Comparison of ENCODE assay signal across 8 mouse cellular contexts in genomic region chr3:66986287-66986560, GRCm38 (mm10). TPM values are rescaled to one million over a fixed set of nuclear protein-coding genes. Genes with fewer than 3 reads are reported as not detected.
DNase-seq lines count a peak whose midpoint lies in the region; ATAC-seq and TF ChIP-seq lines count a peak whose summit lies in the region.

No protein-coding gene starts in this region.

- H3K36me3 ChIP-seq in erythroblast, embryonic 14.5 days (ENCODE audit: control insufficient read depth) = no peaks in the 10 kb centered on the region
- H3K36me3 ChIP-seq in spleen, adult 2 months (ENCODE audit: control insufficient read depth, insufficient read depth, low read length) = no peaks in the 10 kb centered on the region
- H3K36me3 ChIP-seq in liver, embryonic 12.5 days = no peaks in the 10 kb centered on the region
- H3K36me3 ChIP-seq in stomach, postnatal 0 days (ENCODE audit: control insufficient read depth, insufficient read depth, low read length) = no peaks in the 10 kb centered on the region

- no peak for TF ChIP-seq CTCF in spleen, adult 2 months (IDR thresholded peaks at IDR 0.05; ENCODE audit: extremely low read depth, insufficient read depth, insufficient read length, insufficient replicate concordance)
- TF ChIP-seq CTCF in stomach, postnatal 0 days (IDR thresholded peaks at IDR 0.05; ENCODE audit: low read depth) = no peak

- DNase-seq in spleen, adult 2 months (ENCODE audit: low read depth in 1 of 2, low spot score in 2 of 2) = no peak
- DNase-seq in spleen, postnatal 36 days (ENCODE audit: low spot score in 2 of 2) = no peak
- DNase-seq in stomach, postnatal 0 days (ENCODE audit: low spot score) = no peak
- no peak for DNase-seq in left cerebral cortex, adult 9 months (ENCODE audit: low spot score in 2 of 2)
- no peak for DNase-seq in thymus, postnatal 36 days

- peak overlapping the region; percentile 83 for H3K9ac ChIP-seq in liver, embryonic 12.5 days
- H3K9ac ChIP-seq in stomach, postnatal 0 days (ENCODE audit: low read length) = peak overlapping the region; percentile 92

- peaks cover 49% of the 10 kb centered on the region for H3K27me3 ChIP-seq in erythroblast, embryonic 14.5 days (ENCODE audit: control insufficient read depth)
- H3K27me3 ChIP-seq in spleen, adult 2 months (ENCODE audit: control insufficient read depth, insufficient read depth, low read length) = peaks cover 16% of the 10 kb centered on the region
- H3K27me3 ChIP-seq in liver, embryonic 12.5 days (replicated peaks) = peaks cover 27% of the 10 kb centered on the region
- peaks cover 3% of the 10 kb centered on the region; the same call in 1 of the 2 replicates for H3K27me3 ChIP-seq in stomach, postnatal 0 days (ENCODE audit: control insufficient read depth, insufficient read depth, low read length)

- no peak for TF ChIP-seq EP300 in stomach, postnatal 0 days (optimal IDR thresholded peaks at IDR 0.05)

- peak overlapping the region; percentile 85 for H3K4me2 ChIP-seq in liver, embryonic 12.5 days
- H3K4me2 ChIP-seq in stomach, postnatal 0 days (replicated peaks; ENCODE audit: low read depth) = peak overlapping the region; percentile 86

- peak overlapping the region; percentile 82 for H3K4me3 ChIP-seq in erythroblast, embryonic 14.5 days (replicated peaks)
- peak overlapping the region; percentile 74 for H3K4me3 ChIP-seq in spleen, adult 2 months (ENCODE audit: extremely low read depth, insufficient read depth, insufficient read length)
- peak overlapping the region; percentile 88 for H3K4me3 ChIP-seq in liver, embryonic 12.5 days
- H3K4me3 ChIP-seq in stomach, postnatal 0 days (ENCODE audit: low read depth, low read length) = peak overlapping the region; percentile 93

- peaks cover 18% of the 10 kb centered on the region for H3K4me1 ChIP-seq in erythroblast, embryonic 14.5 days (ENCODE audit: control insufficient read depth)
- H3K4me1 ChIP-seq in spleen, adult 2 months (ENCODE audit: control insufficient read depth, insufficient read depth, insufficient read length) = peaks cover 2% of the 10 kb centered on the region; the same call in 1 of the 2 replicates
- H3K4me1 ChIP-seq in liver, embryonic 12.5 days = peaks cover 26% of the 10 kb centered on the region
- no peaks in the 10 kb centered on the region; the same call in 1 of the 2 replicates for H3K4me1 ChIP-seq in stomach, postnatal 0 days (replicated peaks; ENCODE audit: control insufficient read depth, insufficient read depth)

- no peak overlapping the region for H3K27ac ChIP-seq in spleen, adult 2 months (ENCODE audit: insufficient read depth, low read length)
- no peak overlapping the region for H3K27ac ChIP-seq in liver, embryonic 12.5 days
- no peak overlapping the region for H3K27ac ChIP-seq in stomach, postnatal 0 days (replicated peaks)

- WGBS in spleen, adult 2 months = 11% methylated on average over 1 of the region's 1 CpGs
- WGBS in liver, embryonic 12.5 days (ENCODE audit: insufficient replicate concordance) = 3% methylated on average over 1 of the region's 1 CpGs
- 5% methylated on average over 1 of the region's 1 CpGs for WGBS in stomach, postnatal 0 days

- no peak for ATAC-seq in erythroblast, adult 5-6 weeks (replicated peaks; ENCODE audit: low FRiP score, poor library complexity, severe bottlenecking)
- no peak for ATAC-seq in liver, embryonic 12.5 days
- no peak for ATAC-seq in stomach, postnatal 0 days (ENCODE audit: low FRiP score, low TSS enrichment)

- peaks cover 6% of the 10 kb centered on the region; the same call in 1 of the 2 replicates for H3K9me3 ChIP-seq in erythroblast, embryonic 14.5 days (ENCODE audit: control insufficient read depth, low read length)
- no peaks in the 10 kb centered on the region for H3K9me3 ChIP-seq in liver, embryonic 12.5 days (replicated peaks)
- H3K9me3 ChIP-seq in stomach, postnatal 0 days (ENCODE audit: control insufficient read depth, low read length) = no peaks in the 10 kb centered on the region

- no peak for TF ChIP-seq POLR2A in spleen, adult 2 months (IDR thresholded peaks at IDR 0.05; ENCODE audit: low read depth, low read length)

RNA-seq across cellular contexts. Expression of gene Shox2, which starts 4.7 kb away (rescaled TPM):
- polyA plus RNA-seq in erythroblast, embryonic 14.5 days (2012) = 0.05 TPM in 1 of 2 replicates, not detected in the other
- not detected in 2 replicates for total RNA-seq in erythroblast, adult 5-6 weeks (2015; ENCODE audit: low replicate concordance)
- not detected in 2 replicates for total RNA-seq in erythroblast, adult 5-6 weeks (2017; ENCODE audit: low replicate concordance)
- not detected in 2 replicates for polyA plus RNA-seq in spleen, adult 2 months (2012; rRNA removed)
- 0.17 and 0.24 TPM in 2 replicates for polyA plus RNA-seq in liver, embryonic 12.5 days (2016; fragmentation: Nextera tagmentation; extraction: Ambion mirVana)
- polyA plus RNA-seq in stomach, postnatal 0 days (2015; fragmentation: Nextera tagmentation; extraction: Ambion mirVana) = 0.05 and 0.18 TPM in 2 replicates

RNA-seq across cellular contexts. Expression of gene Rsrc1, which starts 5.0 kb away (rescaled TPM):
- polyA plus RNA-seq in erythroblast, embryonic 14.5 days (2012) = 0.32 and 0.43 TPM in 2 replicates
- 5.0 and 6.7 TPM in 2 replicates for total RNA-seq in erythroblast, adult 5-6 weeks (2015; ENCODE audit: low replicate concordance)
- 4.2 and 6.8 TPM in 2 replicates for total RNA-seq in erythroblast, adult 5-6 weeks (2017; ENCODE audit: low replicate concordance)
- polyA plus RNA-seq in spleen, adult 2 months (2012; rRNA removed) = 2.1 and 2.2 TPM in 2 replicates
- polyA plus RNA-seq in liver, embryonic 12.5 days (2016; fragmentation: Nextera tagmentation; extraction: Ambion mirVana) = 15.1 and 16.3 TPM in 2 replicates
- polyA plus RNA-seq in stomach, postnatal 0 days (2015; fragmentation: Nextera tagmentation; extraction: Ambion mirVana) = 15.1 and 15.9 TPM in 2 replicates
